Mouse (Mus musculus) neural tube, embryonic 11.5 days (tissue): ENCODE data around the gene Gm8300. TPM values are rescaled to one million over a fixed set of nuclear protein-coding genes. Genes with fewer than 3 reads are reported as not detected.
"Not testable (repeated sequence)": the region's sequence is repeated elsewhere in the genome, so short reads cannot be mapped to it uniquely, and the experiment has no call there.

Experiments
- ATAC-seq: fragments of 200-750 bp; cut with Nextera tagmentation; 2 replicates; pipeline ENCODE4 v1.8.0; 2017; ENCODE audit warnings: moderate number of reproducible peaks, mild to moderate bottlenecking, moderate TSS enrichment, moderate library complexity; ENCODE audit not compliant: insufficient read depth, low FRiP score, low TSS enrichment
- DNase-seq: peaks from one replicate; pipeline ENCODE4 v3.0.0-alpha.2; 2015; ENCODE audit warnings: low spot score
- H3K27ac ChIP-seq: fragments of 300-500 bp; sonication (generic); 2 replicates; pipeline ENCODE4 v1.5.1; 2014; ENCODE audit warnings: low read depth, mild to moderate bottlenecking, low read length
- H3K27me3 ChIP-seq: fragments of 300-500 bp; sonication (generic); 2 replicates; pipeline ENCODE4 v1.6.1; 2014; ENCODE audit warnings: mild to moderate bottlenecking, low read length, mixed read lengths; ENCODE audit not compliant: control insufficient read depth, insufficient read depth
- H3K36me3 ChIP-seq: fragments of 300-500 bp; sonication (generic); 2 replicates; pipeline ENCODE4 v1.6.1; 2014; ENCODE audit warnings: mild to moderate bottlenecking, low read length, moderate library complexity, mixed read lengths; ENCODE audit not compliant: control insufficient read depth, insufficient read depth
- H3K4me1 ChIP-seq: fragments of 300-500 bp; sonication (generic); 2 replicates; pipeline ENCODE4 v1.6.1; 2014; ENCODE audit warnings: low read length, mixed read lengths; ENCODE audit not compliant: control insufficient read depth, insufficient read depth
- H3K4me2 ChIP-seq: fragments of 300-500 bp; sonication (generic); 2 replicates; pipeline ENCODE4 v1.6.1; 2014; ENCODE audit warnings: low read depth, mild to moderate bottlenecking, moderate library complexity
- H3K4me3 ChIP-seq: fragments of 300-500 bp; sonication (generic); 2 replicates; pipeline ENCODE4 v1.5.1; 2014; ENCODE audit warnings: low read depth, low read length
- H3K9ac ChIP-seq: fragments of 300-500 bp; sonication (generic); 2 replicates; pipeline ENCODE4 v1.6.1; 2014; ENCODE audit warnings: mild to moderate bottlenecking, low read length
- H3K9me3 ChIP-seq: fragments of 300-500 bp; sonication (generic); 2 replicates; pipeline ENCODE4 v1.6.1; 2016; ENCODE audit warnings: low read length; ENCODE audit not compliant: control insufficient read depth
- WGBS: fragments of 180-500 bp; shearing (Covaris S2); extraction: QIAGEN DNeasy Blood & Tissue Kit; methylation state at CpG from one replicate; pipeline ENCODE4 v1.1.7; 2014; 5-methylcytosine and 5-hydroxymethylcytosine counted together
- polyA plus RNA-seq: library from polyadenylated mRNA; unstranded; fragments of >200 nt; fragmentation: Nextera tagmentation; extraction: Ambion mirVana; gene quantifications from 2 replicates; pipeline ENCODE4 v1.2.1, GENCODE M21; 2014

Gene Gm8300
- not detected in 2 replicates for polyA plus RNA-seq

DNA sequence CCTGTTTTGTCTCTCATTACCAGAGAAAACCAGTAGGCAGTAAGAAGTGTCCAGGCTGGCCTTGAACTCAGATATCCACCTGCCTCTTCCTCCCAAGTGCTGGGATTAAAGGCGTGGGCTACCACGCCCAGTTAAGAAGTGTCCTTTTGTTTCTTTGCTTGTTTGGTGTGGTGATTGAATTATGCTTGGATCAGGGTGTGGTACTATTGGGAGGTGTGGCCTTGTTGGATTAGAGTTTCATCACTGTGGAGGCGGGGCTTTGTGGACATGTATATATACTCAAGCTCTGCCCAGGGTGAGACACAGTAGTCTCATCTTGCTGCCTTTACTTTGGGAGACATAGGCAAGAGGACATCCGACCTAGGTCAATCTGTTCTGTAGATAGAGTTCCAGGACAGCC lies at the start of gene Gm8300:
Gene Gm8300, plus strand, starts transcription at position 301 of the 400 bp plus-strand sequence.
- not testable (repeated sequence) for H3K9me3 ChIP-seq, ATAC-seq, DNase-seq, H3K27me3 ChIP-seq, H3K36me3 ChIP-seq, H3K9ac ChIP-seq, H3K4me3 ChIP-seq, H3K27ac ChIP-seq, H3K4me2 ChIP-seq, H3K4me1 ChIP-seq
- WGBS = 84% methylated on average over 4 of the region's 4 CpGs

- Histone ChIP-seq H3K4me2 (no peak overlapping the region), H3K27ac (no peak overlapping the region), H3K27me3 (no peaks in the 10 kb centered on the region), H3K4me1 (no peaks in the 10 kb centered on the region), H3K9ac (no peak overlapping the region), H3K4me3 (no peak overlapping the region), H3K9me3 (no peaks in the 10 kb centered on the region), H3K36me3 (peaks cover 5% of the 10 kb centered on the region)
- ATAC-seq (no peak), DNase-seq (no peak)
- 87% methylated on average over 6 of the region's 6 CpGs for WGBS
Measured at GRCm38 (mm10) chr12:87464678-87465297, 49.3 kb upstream of the Gm8300 start.

DNA sequence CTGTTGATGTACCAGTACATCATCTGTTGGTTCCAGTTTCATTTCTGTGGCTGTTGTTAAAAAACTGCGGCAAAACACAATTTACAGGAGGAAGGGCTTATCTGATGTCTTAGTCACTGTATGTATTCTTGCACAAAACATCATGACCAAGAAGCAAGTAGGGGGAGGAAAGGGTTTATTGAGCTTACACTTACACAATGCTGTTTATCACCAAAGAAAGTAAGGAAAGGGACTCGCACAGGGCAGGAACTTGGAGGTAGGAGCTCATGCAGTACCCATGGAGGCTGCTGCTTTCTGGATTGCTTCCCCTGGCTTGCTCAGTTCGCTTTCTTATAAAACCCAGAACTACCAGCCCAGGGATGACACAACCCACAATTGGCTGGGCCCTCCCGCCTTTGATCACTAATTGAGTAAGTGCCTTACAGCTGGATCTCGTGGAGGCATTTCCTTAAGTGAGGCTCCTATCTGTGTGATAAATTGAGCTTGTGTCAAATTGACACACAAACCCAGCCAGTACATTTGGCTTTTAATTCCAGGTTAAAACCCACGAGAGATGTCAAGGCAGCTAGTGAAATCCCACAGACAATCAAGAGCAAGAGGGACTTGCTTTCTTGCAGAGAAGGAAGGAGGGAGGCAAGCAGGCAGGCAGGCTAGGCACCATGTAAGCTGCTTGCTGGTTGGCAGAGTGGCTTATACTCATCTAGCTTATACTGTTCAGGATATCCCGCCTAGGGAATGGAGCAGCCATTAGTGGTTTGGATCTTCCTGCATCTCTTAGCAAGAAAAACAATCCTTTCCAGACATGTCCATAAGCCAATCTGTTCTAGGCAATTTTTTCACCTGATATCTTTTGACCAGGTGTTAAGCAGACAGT lies 43.6 kb upstream of the Gm8300 start:
- DNase-seq (no peak), ATAC-seq (no peak)
- WGBS = 61% methylated on average over 7 of the region's 7 CpGs
- H3K4me3 ChIP-seq = peak overlapping the region; percentile 69
- peaks cover 6% of the 10 kb centered on the region; the same call in 1 of the 2 replicates for H3K4me1 ChIP-seq
- peak overlapping the region; percentile 69 for H3K4me2 ChIP-seq
- no peak overlapping the region for H3K9ac ChIP-seq
- H3K9me3 ChIP-seq = no peaks in the 10 kb centered on the region
- no peaks in the 10 kb centered on the region for H3K27me3 ChIP-seq
- no peak overlapping the region for H3K27ac ChIP-seq
- H3K36me3 ChIP-seq = no peaks in the 10 kb centered on the region; the same call in 1 of the 2 replicates

DNA sequence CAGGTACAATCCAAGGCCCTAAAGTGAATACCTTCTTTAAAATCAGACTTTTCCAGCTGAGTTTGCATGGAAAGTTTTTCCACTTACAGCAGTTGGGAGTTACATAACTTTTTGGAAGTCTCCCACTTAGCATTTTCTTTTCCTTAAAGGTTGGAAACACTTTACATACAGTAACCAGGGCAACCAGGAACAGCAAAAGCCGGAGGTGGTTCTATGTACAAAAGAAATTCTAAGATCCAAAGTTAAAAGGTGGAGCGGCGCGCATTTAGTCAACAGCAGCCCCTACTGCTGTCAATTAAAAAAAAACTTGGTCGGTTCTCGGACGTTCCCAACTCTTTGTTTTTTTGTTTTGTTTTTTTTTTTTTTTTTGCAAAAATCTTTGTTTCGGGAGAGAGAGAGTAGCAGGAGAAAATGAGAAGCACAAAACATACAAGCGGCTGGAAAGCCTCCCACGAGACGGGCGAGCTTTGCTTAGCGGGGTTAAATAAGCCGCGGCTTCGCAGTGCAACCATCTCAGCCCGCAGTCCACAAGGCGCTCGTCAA lies 42.6 kb upstream of the Gm8300 start:
- ATAC-seq (no peak), DNase-seq (no peak)
- peak overlapping the region; percentile 94 for H3K9ac ChIP-seq
- H3K4me3 ChIP-seq = peak overlapping the region; percentile 69
- no peaks in the 10 kb centered on the region; the same call in 1 of the 2 replicates for H3K36me3 ChIP-seq
- H3K27me3 ChIP-seq = no peaks in the 10 kb centered on the region
- WGBS = under 1% methylated on average over 19 of the region's 19 CpGs
- H3K9me3 ChIP-seq = no peaks in the 10 kb centered on the region
- peak overlapping the region; percentile 69 for H3K4me2 ChIP-seq
- H3K27ac ChIP-seq = peak overlapping the region; percentile 73; the same call in 1 of the 2 replicates
- peaks cover 6% of the 10 kb centered on the region; the same call in 1 of the 2 replicates for H3K4me1 ChIP-seq

- Histone ChIP-seq H3K4me2 (peak within 1 kb of the TSS; percentile 69), H3K27ac (peak within 1 kb of the TSS; percentile 73), H3K4me1 (peaks cover 6% of the 10 kb centered on the region; the same call in 1 of the 2 replicates), H3K4me3 (peak within 1 kb of the TSS; percentile 69), H3K27me3 (no peaks in the 10 kb centered on the region), H3K9me3 (no peaks in the 10 kb centered on the region), H3K36me3 (no peaks in the 10 kb centered on the region; the same call in 1 of the 2 replicates), H3K9ac (peak within 1 kb of the TSS; percentile 94)
- DNase-seq (peak; percentile 96), ATAC-seq (peak; percentile 94)
- WGBS = 3% methylated on average over 45 of the region's 45 CpGs
Measured at GRCm38 (mm10) chr12:87471964-87472786, 41.9 kb upstream of the Gm8300 start, which contains the start of gene Snw1. Snw1 (minus strand) TSS chr12:87472274.

GRCm38 (mm10) chr12:87474756-87475155 lies 39.4 kb upstream of the Gm8300 start:
- no peak overlapping the region for H3K4me3 ChIP-seq
- no peak overlapping the region for H3K4me2 ChIP-seq
- no peaks in the 10 kb centered on the region for H3K36me3 ChIP-seq
- no peak overlapping the region for H3K9ac ChIP-seq
- 83% methylated on average over 3 of the region's 3 CpGs for WGBS
- no peak for ATAC-seq
- DNase-seq = no peak
- H3K27me3 ChIP-seq = no peaks in the 10 kb centered on the region
- peaks cover 6% of the 10 kb centered on the region; the same call in 1 of the 2 replicates for H3K4me1 ChIP-seq
- H3K27ac ChIP-seq = no peak overlapping the region
- no peaks in the 10 kb centered on the region for H3K9me3 ChIP-seq

DNA sequence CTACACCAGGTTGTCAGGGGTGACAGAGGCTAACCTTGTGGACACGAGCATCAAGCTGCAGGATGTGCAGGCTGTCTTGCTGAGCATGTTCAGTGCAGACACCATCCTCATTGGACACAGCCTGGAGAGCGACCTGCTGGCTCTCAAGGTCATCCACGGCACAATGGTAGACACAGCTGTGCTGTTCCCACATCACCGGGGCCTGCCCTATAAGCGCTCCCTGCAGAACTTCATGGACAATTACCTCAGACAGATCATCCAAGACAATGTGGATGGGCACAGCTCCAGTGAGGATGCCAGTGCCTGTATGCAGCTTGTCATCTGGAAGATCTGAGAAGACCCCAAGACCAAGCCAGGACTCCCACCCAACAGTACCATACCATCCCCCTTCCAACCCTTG lies 31.6 kb upstream of the Gm8300 start:
- H3K4me3 ChIP-seq, H3K4me2 ChIP-seq, DNase-seq, H3K36me3 ChIP-seq, H3K9ac ChIP-seq, H3K27ac ChIP-seq, H3K4me1 ChIP-seq, ATAC-seq, H3K27me3 ChIP-seq, H3K9me3 ChIP-seq: not testable (repeated sequence)
- WGBS = 78% methylated on average over 5 of the region's 5 CpGs

DNA sequence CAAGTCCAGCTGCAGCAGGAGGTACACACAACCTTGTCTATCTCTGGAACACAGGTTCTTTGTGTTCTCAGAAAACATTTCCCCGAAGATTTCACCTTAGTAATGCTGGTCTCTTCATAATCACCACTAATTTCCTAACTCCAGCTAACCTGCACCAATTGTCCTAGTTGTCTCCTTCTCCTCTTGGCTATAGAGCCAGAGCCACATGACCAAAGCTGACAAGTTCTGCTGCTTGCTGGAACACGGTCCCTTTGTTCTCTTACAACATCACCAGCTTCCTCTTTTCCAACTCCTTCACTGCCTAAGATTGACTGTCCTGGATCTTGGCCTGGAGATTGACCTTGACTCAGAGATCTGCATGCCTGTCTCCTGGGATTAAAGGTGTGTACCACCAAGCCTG lies 25.4 kb upstream of the Gm8300 start:
- H3K36me3 ChIP-seq, H3K9me3 ChIP-seq, H3K27ac ChIP-seq, H3K27me3 ChIP-seq, H3K4me1 ChIP-seq, ATAC-seq, H3K4me2 ChIP-seq, H3K4me3 ChIP-seq, H3K9ac ChIP-seq, DNase-seq: not testable (repeated sequence)
- WGBS = 68% methylated on average over 2 of the region's 2 CpGs
